Mouse (Mus musculus) bone marrow, adult 2 months (tissue): Measurements from ENCODE around the gene Ltbp4. TPM values are rescaled to one million over a fixed set of nuclear protein-coding genes. Genes with fewer than 3 reads are reported as not detected.

Source experiments
- H3K27ac ChIP-seq: fragments of 200-500 bp; 2 replicates; pipeline ENCODE4 v1.5.1; 2012; ENCODE audit warnings: low read depth, mild to moderate bottlenecking, control low read depth, inconsistent platforms, low read length; ENCODE audit not compliant: control insufficient read depth, poor library complexity, insufficient read depth
- H3K4me1 ChIP-seq: fragments of 200-500 bp; 2 replicates; pipeline ENCODE4 v1.6.1; 2011; ENCODE audit warnings: low read length; ENCODE audit not compliant: control insufficient read depth, insufficient read depth
- H3K4me3 ChIP-seq: fragments of 200-500 bp; replicated peaks from 2 replicates; pipeline ENCODE3; 2011; ENCODE audit warnings: mild to moderate bottlenecking, low read depth, low read length, control low read depth; ENCODE audit not compliant: control insufficient read depth
- CTCF ChIP-seq: fragments of 200-500 bp; IDR thresholded peaks from 2 replicates; pipeline ENCODE4 v1.5.1; 2011; ENCODE audit warnings: low read length, control low read depth; ENCODE audit not compliant: control insufficient read depth, insufficient read depth
- POLR2A ChIP-seq: fragments of 200-500 bp; IDR thresholded peaks from 2 replicates; pipeline ENCODE4 v1.6.1; 2011; ENCODE audit warnings: low read depth, mild to moderate bottlenecking, control low read depth, low read length, borderline replicate concordance; ENCODE audit not compliant: control insufficient read depth
- WGBS: fragments of 180-500 bp; shearing (Covaris S2); methylation state at CpG from one replicate; pipeline ENCODE4 v1.1.7; 2018; 5-methylcytosine and 5-hydroxymethylcytosine counted together
- polyA plus RNA-seq: library from polyadenylated mRNA; stranded (reverse); fragments of >200 nt; gene quantifications from 2 replicates; pipeline ENCODE4 v1.2.4, GENCODE M21; 2011; ENCODE audit warnings: low replicate concordance; ENCODE audit not compliant: missing spikeins, insufficient read depth, insufficient read length

Gene Ltbp4
- polyA plus RNA-seq, 1 experiment: 5.8 TPM

GRCm38 (mm10) chr7:27359706-27360358 lies 22.3 kb upstream of the Ltbp4 start:
- WGBS: 77% methylated on average over 9 of the region's 9 CpGs
- Histone ChIP-seq H3K4me1 (no peaks in the 10 kb centered on the region; the same call in 1 of the 2 replicates), H3K27ac (no peak overlapping the region), H3K4me3 (no peak overlapping the region)
- TF ChIP-seq POLR2A (no peak), CTCF (no peak)

DNA sequence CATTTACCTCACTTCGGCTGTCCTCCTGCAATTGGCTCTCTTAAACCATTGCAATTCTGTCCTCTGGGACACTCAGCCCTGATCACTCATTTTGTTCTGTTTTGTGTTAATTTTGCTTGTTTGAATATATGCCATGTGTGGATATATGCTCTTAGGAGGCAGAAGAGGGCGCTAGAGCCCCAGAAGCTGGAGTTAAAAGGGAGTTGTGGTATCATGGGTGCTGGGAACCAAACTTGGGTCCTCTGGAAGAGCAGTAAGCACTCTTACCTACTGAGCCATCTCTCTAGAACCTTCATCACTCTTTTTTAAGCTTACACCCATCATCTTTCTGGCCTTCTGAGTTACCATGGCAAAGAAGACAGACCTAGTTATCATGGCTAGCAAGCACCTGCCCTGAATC lies 21.7 kb upstream of the Ltbp4 start:
- WGBS: 75% methylated on average over 2 of the region's 2 CpGs
- Histone ChIP-seq H3K4me3 (no peak overlapping the region), H3K4me1 (no peaks in the 10 kb centered on the region; the same call in 1 of the 2 replicates), H3K27ac (no peak overlapping the region)
- TF ChIP-seq CTCF: no peak
- no peak for TF ChIP-seq POLR2A

GRCm38 (mm10) chr7:27357595-27357978 lies 20.1 kb upstream of the Ltbp4 start:
- Histone ChIP-seq H3K27ac (peak overlapping the region; percentile 91; the same call in 1 of the 2 replicates), H3K4me1 (no peaks in the 10 kb centered on the region; the same call in 1 of the 2 replicates), H3K4me3 (peak overlapping the region; percentile 80)
- TF ChIP-seq CTCF (no peak), POLR2A (no peak)
- WGBS: 2% methylated on average over 3 of the region's 3 CpGs

GRCm38 (mm10) chr7:27356861-27357594 lies 19.5 kb upstream of the Ltbp4 start, which contains the start of gene Gm20479:
Gene Gm20479 (minus strand): TSS chr7:27357419.
- WGBS: 2% methylated on average over 27 of the region's 27 CpGs

GRCm38 (mm10) chr7:27356248-27356647 lies 18.8 kb upstream of the Ltbp4 start:
- Histone ChIP-seq H3K4me3 (peak overlapping the region; percentile 80), H3K27ac (peak overlapping the region; percentile 91), H3K4me1 (no peaks in the 10 kb centered on the region; the same call in 1 of the 2 replicates)
- WGBS: under 1% methylated on average over 16 of the region's 16 CpGs
- TF ChIP-seq POLR2A (no peak), CTCF (no peak)

More at GRCm38 (mm10) chr7:27356861-27357594, 19.5 kb upstream of the Ltbp4 start, which contains the start of gene Gm20479:
- Histone ChIP-seq H3K27ac (peak within 1 kb of the TSS; percentile 91), H3K4me1 (no peaks in the 10 kb centered on the region; the same call in 1 of the 2 replicates), H3K4me3 (peak within 1 kb of the TSS; percentile 80)
- no peak for TF ChIP-seq CTCF
- peak; percentile 73 for TF ChIP-seq POLR2A

DNA sequence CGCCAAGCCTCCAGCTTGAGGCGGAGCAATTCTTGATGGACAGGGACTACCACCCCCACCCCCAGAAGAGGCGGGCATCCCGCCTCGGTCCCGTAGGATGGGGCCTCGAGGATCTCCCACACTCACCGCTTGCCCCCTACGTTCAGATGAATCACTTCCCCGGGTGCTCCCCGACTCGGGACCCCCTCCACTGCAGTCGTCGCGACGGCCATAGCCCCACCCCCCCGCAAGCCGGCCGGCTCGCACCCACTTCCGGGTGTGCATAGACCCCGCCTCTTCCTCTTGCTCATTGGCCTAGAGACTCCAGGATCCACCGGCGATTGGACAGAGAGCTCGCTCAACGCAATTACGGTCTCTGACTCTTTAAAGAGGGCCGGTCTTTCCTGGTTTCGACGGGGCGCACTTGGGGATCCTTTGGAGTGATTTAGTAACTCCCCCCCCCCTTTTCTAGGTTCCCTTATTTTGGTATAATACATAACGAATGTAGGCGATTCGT lies 18.3 kb upstream of the Ltbp4 start, which contains the start of gene Shkbp1:
TSS of gene Shkbp1 (minus strand) at position 275 of the 496 bp plus-strand sequence.
- Histone ChIP-seq H3K4me1 (no peaks in the 10 kb centered on the region; the same call in 1 of the 2 replicates), H3K27ac (peak within 1 kb of the TSS; percentile 91), H3K4me3 (peak within 1 kb of the TSS; percentile 80)
- TF ChIP-seq CTCF: no peak
- peak; percentile 57; the same call in 1 of the 2 replicates for TF ChIP-seq POLR2A
- WGBS: under 1% methylated on average over 34 of the region's 34 CpGs

- 17% methylated on average over 14 of the region's 14 CpGs for WGBS
- H3K4me3 ChIP-seq: peak overlapping the region; percentile 80
- no peak for TF ChIP-seq CTCF
- no peak for TF ChIP-seq POLR2A
- H3K27ac ChIP-seq: peak overlapping the region; percentile 28
- no peaks in the 10 kb centered on the region; the same call in 1 of the 2 replicates for H3K4me1 ChIP-seq
Observed at GRCm38 (mm10) chr7:27355261-27355660, 17.8 kb upstream of the Ltbp4 start.

DNA sequence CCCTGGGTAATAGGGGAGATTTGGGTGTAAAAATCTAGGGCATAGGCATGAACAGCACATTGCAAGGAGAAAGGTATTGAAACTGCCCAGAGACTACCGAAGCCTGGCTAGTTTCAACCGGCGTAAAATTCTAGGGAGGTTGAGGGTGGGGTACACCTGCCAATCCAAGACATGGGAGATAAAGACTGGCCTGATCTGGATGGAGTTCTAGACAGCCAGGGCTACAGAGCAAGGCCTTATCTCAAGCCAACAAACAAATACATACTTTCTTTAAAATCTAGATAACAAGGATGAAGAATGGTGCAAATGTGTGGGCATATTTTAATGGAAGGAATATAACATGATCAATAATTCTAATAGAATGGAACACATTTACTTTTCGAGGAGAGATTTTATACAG lies 17.3 kb upstream of the Ltbp4 start:
- Histone ChIP-seq H3K4me3 (no peak overlapping the region), H3K27ac (no peak overlapping the region), H3K4me1 (no peaks in the 10 kb centered on the region; the same call in 1 of the 2 replicates)
- TF ChIP-seq POLR2A (no peak), CTCF (no peak)
- 54% methylated on average over 4 of the region's 4 CpGs for WGBS
